ENCODE assay signal across 23 mouse cellular contexts in the genomic region with DNA sequence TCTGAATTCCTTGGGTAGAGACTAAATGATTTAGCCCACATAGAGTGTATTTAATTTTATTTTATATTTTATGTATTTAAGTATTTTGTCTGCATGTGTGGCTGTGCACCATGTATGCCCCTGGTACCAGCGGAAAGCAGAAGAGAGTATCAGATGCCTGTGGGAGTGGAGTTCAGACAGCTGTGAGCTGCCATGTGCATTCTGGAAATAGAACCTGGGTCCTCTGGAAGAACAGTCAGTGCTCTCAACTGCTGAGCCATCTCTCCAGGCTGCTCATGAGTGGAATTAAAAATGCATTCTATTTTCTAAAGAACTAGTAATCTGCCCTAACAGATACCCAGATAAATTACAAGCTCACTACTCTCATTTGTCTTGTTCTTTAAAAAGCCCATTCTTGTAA.
"Had no signal": no experiment of that assay in that cellular context is flagged by ENCODE, and none has a peak within 500 bp of the region (broad histone marks: within the 10 kb centered on the region; RNA-seq: fewer than 3 reads in every experiment).

No protein-coding gene starts in this region.

- H3K27ac ChIP-seq: kidney, postnatal 0 days; layer of hippocampus, adult 2 months; limb, embryonic 10.5 days; limb, embryonic 13.5 days; liver, embryonic 12.5 days; liver, embryonic 15.5 days; lung, embryonic 15.5 days; midbrain, embryonic 10.5 days; midbrain, embryonic 15.5 days; neural tube, embryonic 12.5 days; neural tube, embryonic 15.5 days had no signal

- H3K27me3 ChIP-seq: limb, embryonic 13.5 days; liver, embryonic 12.5 days; liver, embryonic 15.5 days; lung, embryonic 15.5 days; megakaryocyte, embryonic 14.5 days; midbrain, embryonic 15.5 days; neural tube, embryonic 12.5 days; neural tube, embryonic 15.5 days had no signal

- H3K36me3 ChIP-seq: limb, embryonic 10.5 days; liver, embryonic 12.5 days; liver, embryonic 15.5 days; lung, embryonic 15.5 days; midbrain, embryonic 10.5 days; midbrain, embryonic 15.5 days; neural tube, embryonic 12.5 days; neural tube, embryonic 15.5 days had no signal

- H3K4me1 ChIP-seq: midbrain, embryonic 10.5 days; midbrain, embryonic 15.5 days; neural tube, embryonic 12.5 days had no signal

- H3K9me3 ChIP-seq: limb, embryonic 10.5 days; limb, embryonic 13.5 days; liver, embryonic 12.5 days; liver, embryonic 15.5 days; lung, embryonic 15.5 days; megakaryocyte, embryonic 14.5 days; midbrain, embryonic 10.5 days; midbrain, embryonic 15.5 days; neural tube, embryonic 12.5 days; neural tube, embryonic 15.5 days had no signal

- H3K4me3 ChIP-seq: layer of hippocampus, adult 2 months; limb, embryonic 10.5 days; limb, embryonic 13.5 days; liver, embryonic 12.5 days; liver, embryonic 15.5 days; lung, embryonic 15.5 days; megakaryocyte, embryonic 14.5 days; midbrain, embryonic 10.5 days; midbrain, embryonic 15.5 days; neural tube, embryonic 12.5 days; neural tube, embryonic 15.5 days had no signal

- DNase-seq: kidney, adult 18-20 months; kidney, postnatal 25 days; liver; lung, adult 18-20 months; lung, postnatal 10 days; lung, postnatal 36 days; right cerebral cortex, postnatal 25 days; thymus, adult 2 months; thymus, postnatal 14 days; thymus, postnatal 4 days had no signal

- ATAC-seq: intestine, embryonic 16.5 days; liver, embryonic 12.5 days; midbrain, embryonic 15.5 days had no signal
